Mouse (Mus musculus) myocyte (in vitro differentiated cells): ENCODE measurements around the gene Scfd2. TPM values are rescaled to one million over a fixed set of nuclear protein-coding genes. Genes with fewer than 3 reads are reported as not detected.

ENCODE experiments used
- H3K27me3 ChIP-seq: one replicate; pipeline ENCODE4 v1.6.1; 2011; ENCODE audit not compliant: control insufficient read depth, insufficient read depth, insufficient read length
- H3K36me3 ChIP-seq: one replicate; pipeline ENCODE4 v1.6.1; 2011; ENCODE audit not compliant: control insufficient read depth, insufficient read depth
- H3K4me2 ChIP-seq: one replicate; pipeline ENCODE4 v1.6.1; 2011; ENCODE audit warnings: low read depth, control low read depth
- H3K4me3 ChIP-seq: one replicate; pipeline ENCODE4 v1.5.1; 2011; ENCODE audit warnings: mild to moderate bottlenecking, control low read depth, moderate library complexity
- H3K79me2 ChIP-seq: one replicate; pipeline ENCODE4 v1.6.1; 2011; ENCODE audit not compliant: control insufficient read depth, insufficient read depth
- H3ac ChIP-seq: one replicate; pipeline ENCODE4 v1.6.1; 2011; ENCODE audit not compliant: control insufficient read depth, insufficient read length
- CEBPB ChIP-seq: IDR thresholded peaks from 2 replicates; pipeline ENCODE4 v1.6.1; 2011; ENCODE audit warnings: mild to moderate bottlenecking, moderate library complexity; ENCODE audit not compliant: poor library complexity, insufficient read depth, severe bottlenecking
- E2F4 ChIP-seq: IDR thresholded peaks from one replicate; pipeline ENCODE4 v1.6.1; 2011; ENCODE audit warnings: mild to moderate bottlenecking, control low read depth, moderate library complexity; ENCODE audit not compliant: insufficient read depth
- MAX ChIP-seq: IDR thresholded peaks from one replicate; pipeline ENCODE4 v1.6.1; 2011; ENCODE audit warnings: low read depth, mild to moderate bottlenecking, control low read depth
- MYOD1 ChIP-seq, 3 experiments: IDR thresholded peaks; one replicate each; pipeline ENCODE4 v1.6.1; 2011; ENCODE audit warnings: control low read depth in 2 of 3, low read depth in 2 of 3, mild to moderate bottlenecking in 2 of 3, moderate library complexity in 1 of 3; ENCODE audit not compliant: insufficient read length in 2 of 3, control insufficient read depth in 1 of 3
- MYOG ChIP-seq, 3 experiments: IDR thresholded peaks; one replicate each; pipeline ENCODE4 v1.6.1; 2011; ENCODE audit warnings: control low read depth in 2 of 3, low read depth in 2 of 3, mild to moderate bottlenecking in 2 of 3; ENCODE audit not compliant: insufficient read length in 2 of 3, control insufficient read depth in 1 of 3, insufficient read depth in 1 of 3
- POLR2A ChIP-seq: IDR thresholded peaks from one replicate; pipeline ENCODE4 v1.6.1; 2011; ENCODE audit warnings: low read depth, mild to moderate bottlenecking, control low read depth, moderate library complexity; ENCODE audit not compliant: insufficient read length
- POLR2AphosphoS2 ChIP-seq: IDR thresholded peaks from one replicate; pipeline ENCODE4 v1.6.1; 2011; ENCODE audit warnings: low read depth, control low read depth; ENCODE audit not compliant: insufficient read length
- REST ChIP-seq: IDR thresholded peaks from one replicate; pipeline ENCODE4 v1.6.1; 2011; ENCODE audit warnings: mild to moderate bottlenecking, control low read depth, moderate library complexity; ENCODE audit not compliant: insufficient read depth, insufficient read length
- SRF ChIP-seq: IDR thresholded peaks from one replicate; pipeline ENCODE4 v1.6.1; 2011; ENCODE audit warnings: low read depth; ENCODE audit not compliant: control insufficient read depth, insufficient read length
- TCF12 ChIP-seq: IDR thresholded peaks from one replicate; pipeline ENCODE4 v1.6.1; 2011; ENCODE audit warnings: mild to moderate bottlenecking, control low read depth; ENCODE audit not compliant: poor library complexity, insufficient read depth, severe bottlenecking
- TCF3 ChIP-seq: IDR thresholded peaks from one replicate; pipeline ENCODE4 v1.6.1; 2011; ENCODE audit warnings: low read depth, control low read depth; ENCODE audit not compliant: insufficient read length
- USF1 ChIP-seq: IDR thresholded peaks from one replicate; pipeline ENCODE4 v1.6.1; 2011; ENCODE audit warnings: low read depth, mild to moderate bottlenecking, control low read depth, moderate library complexity
- polyA plus RNA-seq: library from polyadenylated mRNA; unstranded; fragments of >200 nt; fragmentation: generic; extraction: Trizol; gene quantifications from one replicate; pipeline ENCODE4 v1.2.1, GENCODE M21; 2012; ENCODE audit warnings: missing spikeins

Gene Scfd2
- polyA plus RNA-seq, 1 experiment, result 7.8 TPM

DNA sequence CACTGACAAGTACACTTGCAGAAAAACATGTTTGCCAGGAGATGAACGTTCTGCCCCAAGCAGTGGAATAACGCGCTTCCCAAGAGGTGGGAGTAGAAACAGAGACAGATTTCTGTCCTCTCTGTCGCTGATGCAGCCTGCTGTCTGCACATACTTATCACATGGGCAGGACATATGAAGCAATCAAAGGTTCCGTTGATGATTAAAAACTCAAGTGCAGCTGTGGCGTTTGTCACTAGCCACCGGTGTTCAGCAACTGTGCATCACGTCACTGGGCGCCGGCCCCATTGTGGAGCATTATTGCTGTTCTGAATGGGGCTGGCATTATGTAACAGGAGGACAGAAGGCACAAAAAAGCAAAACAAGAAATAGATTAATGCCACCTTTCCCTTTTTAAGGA lies 348.4 kb downstream of the Scfd2 start:
- Histone ChIP-seq H3K79me2 (no peaks in the 10 kb centered on the region), H3K4me2 (no peak overlapping the region), H3K36me3 (no peaks in the 10 kb centered on the region), H3K4me3 (no peak overlapping the region), H3ac (no peak overlapping the region), H3K27me3 (no peaks in the 10 kb centered on the region)
- TF ChIP-seq TCF3, result no peak
- no peak for TF ChIP-seq CEBPB
- TF ChIP-seq SRF, result no peak
- TF ChIP-seq MYOG (IDR thresholded peaks at IDR 0.05; ENCODE audit: control insufficient read depth in 1 of 3, insufficient read depth in 1 of 3, insufficient read length in 2 of 3, low read depth in 2 of 3), result peak in 1 of 3 experiments; percentile 3
- TF ChIP-seq POLR2AphosphoS2, result no peak
- no peak for TF ChIP-seq REST

- H3ac ChIP-seq, result no peak overlapping the region
- no peaks in the 10 kb centered on the region for H3K79me2 ChIP-seq
- no peak for TF ChIP-seq MAX
- TF ChIP-seq POLR2AphosphoS2, result no peak
- no peak for TF ChIP-seq SRF
- TF ChIP-seq POLR2A, result no peak
- TF ChIP-seq USF1, result no peak
- no peaks in the 10 kb centered on the region for H3K27me3 ChIP-seq
- no peak overlapping the region for H3K4me3 ChIP-seq
- no peak overlapping the region for H3K4me2 ChIP-seq
- H3K36me3 ChIP-seq, result no peaks in the 10 kb centered on the region
Observed at GRCm38 (mm10) chr5:74180216-74180615, 351.3 kb downstream of the Scfd2 start.

DNA sequence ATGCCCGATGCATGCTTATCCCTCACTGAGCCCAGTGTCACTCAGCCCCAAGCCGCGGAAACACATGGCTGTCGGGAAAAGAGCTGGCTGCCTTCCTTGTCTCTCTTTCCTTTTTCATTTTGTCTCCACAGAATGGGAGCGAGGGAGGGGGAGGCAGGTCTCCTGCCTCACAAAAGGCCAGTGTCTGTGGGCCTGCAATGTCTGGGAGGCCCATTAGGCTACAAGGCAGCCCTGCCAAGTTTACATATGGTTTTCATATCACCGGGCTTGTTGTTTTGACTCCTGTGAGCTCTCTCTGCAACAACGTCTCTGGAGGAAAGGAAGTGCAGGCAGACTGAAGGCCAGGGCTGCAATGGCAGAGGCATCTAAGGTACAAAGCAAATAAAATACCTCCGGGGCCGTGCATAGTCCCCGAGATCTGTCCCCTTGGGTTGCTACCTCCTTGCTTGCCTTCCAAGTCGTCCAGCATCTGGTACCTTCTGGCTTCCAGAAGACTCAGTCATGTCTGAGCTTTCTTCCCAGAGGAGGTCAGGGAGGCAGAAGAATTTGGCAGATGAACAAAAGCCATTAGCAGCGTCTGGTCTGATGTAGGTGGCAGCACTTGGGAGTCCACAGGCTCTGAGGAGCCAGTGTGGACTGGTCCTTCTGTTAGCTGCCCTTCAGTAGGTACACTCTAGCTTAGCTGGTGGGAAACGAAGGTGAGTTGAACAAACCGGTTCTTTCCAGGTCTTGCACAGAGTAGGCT lies 355.9 kb downstream of the Scfd2 start:
- Histone ChIP-seq H3K36me3 (no peaks in the 10 kb centered on the region), H3K27me3 (no peaks in the 10 kb centered on the region), H3K79me2 (no peaks in the 10 kb centered on the region), H3K4me2 (no peak overlapping the region), H3ac (no peak overlapping the region), H3K4me3 (no peak overlapping the region)
- no peak for TF ChIP-seq CEBPB
- TF ChIP-seq USF1, result no peak
- TF ChIP-seq REST, result no peak
- no peak for TF ChIP-seq MYOG (IDR thresholded peaks at IDR 0.05; ENCODE audit: control insufficient read depth in 1 of 3, insufficient read depth in 1 of 3, insufficient read length in 2 of 3, low read depth in 2 of 3)
- no peak for TF ChIP-seq SRF
- no peak for TF ChIP-seq MYOD1 (IDR thresholded peaks at IDR 0.05; ENCODE audit: control insufficient read depth in 1 of 3, insufficient read length in 2 of 3, low read depth in 2 of 3)
- no peak for TF ChIP-seq E2F4
- no peak for TF ChIP-seq TCF12

DNA sequence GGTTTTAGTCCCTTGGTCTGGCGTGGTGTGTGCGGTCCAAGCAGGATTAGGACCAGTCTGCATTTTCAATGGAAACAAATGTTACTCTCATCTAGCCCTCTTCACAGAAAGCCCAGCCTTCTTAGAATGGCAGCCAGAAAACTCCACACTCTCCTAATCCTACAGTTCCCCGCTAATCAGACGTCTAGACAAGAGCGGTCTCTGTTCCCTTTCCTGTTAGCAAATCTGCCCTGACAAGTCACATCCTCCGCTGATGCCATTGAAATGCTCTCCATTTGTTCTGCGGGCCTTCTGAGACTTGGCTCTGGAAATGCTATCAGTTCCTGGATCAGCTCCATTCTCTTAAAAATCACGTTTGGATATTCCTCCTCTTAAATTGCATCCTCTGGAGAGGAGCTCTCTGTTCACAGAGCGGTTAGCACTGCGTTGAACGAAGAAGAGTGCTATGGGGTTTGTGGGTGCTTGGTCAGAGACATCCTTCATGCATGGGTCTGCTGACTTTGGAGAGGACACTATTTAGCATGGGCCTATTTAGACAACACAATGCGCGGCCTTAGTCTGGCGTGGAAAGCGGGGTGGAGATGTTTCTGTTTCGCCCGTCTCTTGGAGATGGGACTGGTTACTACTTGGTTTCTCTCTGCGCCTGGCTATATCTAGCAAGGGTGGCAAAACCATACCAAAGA lies 358.3 kb downstream of the Scfd2 start:
- Histone ChIP-seq H3K4me3 (no peak overlapping the region), H3K36me3 (no peaks in the 10 kb centered on the region), H3K4me2 (no peak overlapping the region), H3ac (no peak overlapping the region), H3K27me3 (no peaks in the 10 kb centered on the region), H3K79me2 (no peaks in the 10 kb centered on the region)
- no peak for TF ChIP-seq MYOD1 (IDR thresholded peaks at IDR 0.05; ENCODE audit: control insufficient read depth in 1 of 3, insufficient read length in 2 of 3, low read depth in 2 of 3)
- TF ChIP-seq MYOG (IDR thresholded peaks at IDR 0.05; ENCODE audit: control insufficient read depth in 1 of 3, insufficient read depth in 1 of 3, insufficient read length in 2 of 3, low read depth in 2 of 3), result no peak
- no peak for TF ChIP-seq REST
- TF ChIP-seq POLR2AphosphoS2, result no peak
- no peak for TF ChIP-seq MAX
- no peak for TF ChIP-seq E2F4
- TF ChIP-seq SRF, result no peak
- TF ChIP-seq USF1, result no peak
- no peak for TF ChIP-seq TCF3
- TF ChIP-seq CEBPB, result no peak
- TF ChIP-seq POLR2A, result no peak
- no peak for TF ChIP-seq TCF12

- Histone ChIP-seq H3K4me3 (no peak overlapping the region), H3K27me3 (no peaks in the 10 kb centered on the region), H3K4me2 (no peak overlapping the region), H3K79me2 (no peaks in the 10 kb centered on the region), H3K36me3 (no peaks in the 10 kb centered on the region), H3ac (no peak overlapping the region)
- TF ChIP-seq POLR2AphosphoS2 (no peak), POLR2A (no peak), TCF3 (no peak), TCF12 (no peak), USF1 (no peak), E2F4 (no peak), REST (no peak), SRF (no peak), MAX (no peak), CEBPB (no peak), MYOG (IDR thresholded peaks at IDR 0.05; ENCODE audit: control insufficient read depth in 1 of 3, insufficient read depth in 1 of 3, insufficient read length in 2 of 3, low read depth in 2 of 3) (no peak), MYOD1 (IDR thresholded peaks at IDR 0.05; ENCODE audit: control insufficient read depth in 1 of 3, insufficient read length in 2 of 3, low read depth in 2 of 3) (no peak)
Observed at GRCm38 (mm10) chr5:74172208-74172607, 359.4 kb downstream of the Scfd2 start.
